Mouse (Mus musculus) layer of hippocampus, postnatal 36 days (tissue): Measurements from ENCODE around the gene Gm17387. TPM values are rescaled to one million over a fixed set of nuclear protein-coding genes. Genes with fewer than 3 reads are reported as not detected.

Experiments
- DNase-seq, 2 experiments: peaks; one replicate each; pipeline ENCODE4 v3.0.0; 2022
- total RNA-seq, 2 experiments: library from RNA; stranded (reverse); gene quantifications; 2 replicates each; pipeline ENCODE4 v1.2.3; 2021

The Gm17387 gene
- total RNA-seq = not detected

DNA sequence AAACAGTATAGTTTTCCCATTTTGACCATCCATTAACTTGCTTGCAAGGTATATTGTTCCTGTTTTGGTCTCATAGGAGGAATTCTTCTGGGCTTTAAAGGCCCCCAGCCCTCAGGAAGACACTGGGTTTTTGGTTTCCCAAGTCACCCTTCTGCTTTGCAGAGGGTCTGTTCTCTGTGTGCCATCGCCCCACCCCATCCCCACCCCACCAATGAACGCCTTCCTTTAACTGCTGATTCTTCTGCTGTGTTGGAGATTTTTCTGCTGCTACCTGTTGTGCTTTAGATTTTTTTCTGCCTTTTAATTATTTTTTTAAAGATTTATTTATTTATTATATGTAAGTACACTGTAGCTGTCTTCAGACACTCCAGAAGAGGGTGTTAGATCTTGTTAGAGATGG lies at the start of gene Gm17387:
Gm17387 (plus strand) TSS at position 301 of the 400 bp plus-strand sequence.
- no peak for DNase-seq

DNA sequence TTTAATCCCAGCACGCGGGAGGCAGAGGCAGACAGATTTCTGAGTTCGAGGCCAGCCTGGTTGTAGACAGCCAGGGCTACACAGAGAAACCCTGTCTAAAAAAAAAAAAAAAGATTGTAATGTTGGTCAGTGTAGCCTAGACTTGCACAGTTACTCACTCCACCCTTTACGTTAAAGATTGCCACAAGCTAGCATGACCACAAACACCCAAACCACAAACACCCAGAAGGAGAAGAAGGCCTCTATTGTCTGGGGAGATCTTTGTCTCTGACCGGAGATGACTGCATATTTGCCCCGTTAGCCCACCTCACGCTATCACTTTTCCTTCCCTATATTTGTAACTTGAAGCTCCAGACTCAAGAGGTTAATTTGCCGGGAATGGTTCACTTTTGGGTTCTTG lies 47.2 kb upstream of the Gm17387 start:
- no peak for DNase-seq

DNA sequence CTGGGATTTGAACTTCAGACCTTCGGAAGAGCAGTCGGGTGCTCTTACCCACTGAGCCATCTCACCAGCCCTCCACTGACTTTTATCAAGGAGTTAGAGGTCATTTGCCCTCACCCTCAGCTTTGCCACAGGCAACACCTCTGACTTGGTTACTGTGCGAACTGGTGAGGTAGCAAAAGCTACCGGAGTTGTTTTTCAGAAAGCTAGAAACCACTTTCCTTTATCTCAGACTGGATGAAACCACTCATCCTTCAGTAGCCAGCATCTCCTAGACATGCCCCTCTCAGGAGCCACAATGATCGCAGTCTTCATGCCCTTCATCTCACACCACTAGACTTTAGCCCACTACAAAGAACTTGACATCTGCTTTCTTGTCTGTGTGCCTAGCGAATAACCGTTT lies 46.0 kb upstream of the Gm17387 start:
- DNase-seq = no peak

DNA sequence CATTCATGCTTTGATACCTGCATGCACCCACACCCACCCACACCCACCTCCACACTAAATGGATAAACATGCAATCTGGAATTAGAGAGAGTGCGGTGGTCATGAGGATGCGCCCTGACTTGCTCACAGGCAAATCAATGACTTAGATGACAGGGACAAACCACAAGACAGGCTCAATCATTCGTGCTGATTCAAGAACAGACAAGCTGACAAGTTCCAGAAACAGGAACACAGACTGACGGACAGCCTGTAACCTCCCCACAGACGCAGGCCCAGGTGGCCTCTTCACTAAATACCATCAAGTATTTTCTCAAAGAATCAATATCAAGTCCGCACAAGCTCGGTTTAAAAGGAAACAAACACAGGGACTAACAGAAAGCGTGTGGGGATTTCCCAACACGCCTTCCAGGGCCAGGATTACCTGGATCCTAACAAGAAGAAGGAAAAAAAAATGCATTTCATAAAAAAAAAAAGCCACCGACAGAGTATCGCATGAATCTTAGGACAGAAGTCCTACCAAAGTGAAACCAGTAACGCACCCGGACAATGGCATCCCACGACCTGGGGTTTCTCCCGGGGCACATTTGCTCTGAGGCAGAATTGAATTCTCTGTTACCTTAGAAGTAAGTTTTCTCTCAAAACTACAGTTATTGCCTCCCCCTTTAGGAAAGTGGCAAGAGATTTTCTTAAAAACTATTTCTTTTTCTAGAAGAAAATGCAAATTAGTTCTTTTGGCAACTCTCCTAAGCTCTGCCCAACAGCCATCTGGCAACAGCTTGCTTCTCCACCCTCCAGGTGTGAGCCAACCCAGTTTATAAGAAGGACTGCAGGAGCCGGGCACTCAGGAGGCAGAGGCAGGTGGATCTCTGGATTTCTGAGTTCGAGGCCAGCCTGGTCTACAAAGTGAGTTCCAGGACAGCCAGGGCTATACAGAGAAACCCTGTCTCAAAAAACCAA lies 41.5 kb upstream of the Gm17387 start:
- DNase-seq = no peak

DNA sequence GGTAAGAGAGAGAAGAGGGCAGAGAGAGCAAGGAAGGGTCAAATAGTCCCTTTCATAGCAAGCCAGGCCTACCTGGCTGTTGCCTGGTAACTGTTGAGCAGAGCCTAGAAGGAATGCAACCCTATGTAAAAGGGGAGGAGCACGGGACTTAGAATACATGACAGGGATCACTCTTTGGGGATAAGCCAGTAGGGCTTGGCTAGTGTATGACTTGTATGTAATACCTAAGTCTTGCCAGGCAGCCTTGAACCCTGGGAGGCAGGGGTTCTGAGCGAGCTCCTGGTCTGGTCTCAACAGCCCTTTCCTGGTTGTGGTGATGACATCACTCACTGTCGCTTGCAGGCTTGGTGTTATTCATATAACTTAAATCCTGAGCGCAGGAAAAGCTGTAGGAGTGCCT lies 39.9 kb upstream of the Gm17387 start:
- DNase-seq = no peak

DNA sequence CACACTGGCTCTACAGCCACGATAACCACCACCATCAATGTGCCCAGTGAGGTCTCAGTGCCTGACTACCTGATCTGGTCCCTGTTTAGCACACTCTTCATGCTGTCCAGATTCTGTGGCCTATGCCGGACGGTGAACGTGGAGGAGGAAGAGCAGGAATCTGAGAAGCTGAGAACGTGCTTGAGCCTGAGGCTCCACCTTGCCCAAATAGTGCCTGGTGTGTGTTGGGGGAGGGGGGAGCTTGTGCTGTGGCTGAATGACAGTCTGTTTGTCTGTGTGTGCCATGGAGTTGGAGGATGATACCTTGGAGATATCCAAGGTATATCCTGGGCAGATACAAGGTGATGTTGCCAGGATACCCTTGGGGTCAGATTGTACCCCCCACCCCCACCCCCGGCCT lies 38.7 kb upstream of the Gm17387 start:
- no peak for DNase-seq

DNA sequence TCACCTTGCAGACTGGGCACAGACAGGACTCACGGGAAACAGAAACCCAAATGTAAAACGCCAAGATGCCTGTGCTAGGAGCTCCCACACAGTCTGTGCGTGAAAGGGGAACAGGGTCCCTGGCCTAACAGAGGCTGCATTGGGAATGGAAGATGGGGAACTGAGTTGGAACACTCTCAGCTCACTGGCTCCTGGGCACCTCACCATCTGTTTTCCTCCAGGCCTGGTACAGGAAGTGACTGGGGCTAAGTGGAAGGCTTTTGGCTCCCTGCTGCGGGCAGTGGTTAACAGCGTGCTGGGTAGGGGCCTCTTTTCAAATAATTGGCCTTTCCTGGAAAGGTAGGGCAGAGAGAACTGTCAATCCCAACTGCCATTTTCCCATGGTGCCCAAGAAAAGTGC lies 38.3 kb upstream of the Gm17387 start:
- no peak for DNase-seq

DNA sequence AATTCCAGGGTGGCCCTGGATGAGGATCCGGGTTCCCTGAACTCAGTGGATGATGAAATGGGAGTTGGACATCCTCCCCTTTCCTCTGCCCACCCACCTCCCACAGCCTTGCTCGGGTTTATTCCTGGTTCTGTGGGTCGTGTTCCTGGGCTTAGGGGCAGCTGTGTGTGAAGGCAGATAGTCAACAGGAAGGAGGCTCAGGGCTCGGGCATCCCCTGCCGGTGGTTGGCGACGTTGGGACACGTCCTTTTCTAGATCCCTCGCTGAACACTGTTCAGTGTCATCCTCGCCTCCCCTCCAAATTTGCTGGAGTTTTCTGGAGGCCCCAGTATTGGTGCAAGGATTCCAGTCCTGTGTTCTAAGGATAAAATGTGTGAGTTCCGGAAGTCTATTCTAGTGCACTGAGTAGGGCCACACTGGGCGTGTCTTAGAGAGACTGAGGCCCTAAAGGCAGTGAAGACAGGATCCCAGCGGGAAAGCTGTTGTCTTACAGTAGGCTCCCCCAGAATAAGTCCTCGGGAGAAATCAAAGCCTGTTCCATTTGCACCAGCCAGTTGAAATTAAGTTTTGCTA lies 37.7 kb upstream of the Gm17387 start:
- DNase-seq = no peak

DNA sequence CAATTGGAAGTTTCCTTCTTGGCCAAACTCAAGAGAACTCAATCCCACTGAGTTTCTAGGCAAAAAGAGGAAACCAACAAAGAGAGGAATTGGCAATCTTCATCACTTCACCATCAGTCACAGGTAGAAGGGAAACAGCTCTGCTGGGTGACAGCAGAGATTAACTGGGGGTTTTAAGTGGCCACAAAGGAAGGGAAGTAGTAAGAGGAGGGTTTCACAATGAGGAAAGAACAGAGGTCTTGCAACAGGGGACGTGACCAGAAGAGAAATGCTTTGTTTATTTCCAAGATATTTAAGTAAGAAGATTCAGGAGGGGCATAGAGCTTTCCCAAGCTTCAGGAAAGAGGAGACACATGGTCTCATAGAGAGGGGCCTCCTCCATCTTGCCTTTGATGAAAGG lies 31.1 kb upstream of the Gm17387 start:
- no peak for DNase-seq

DNA sequence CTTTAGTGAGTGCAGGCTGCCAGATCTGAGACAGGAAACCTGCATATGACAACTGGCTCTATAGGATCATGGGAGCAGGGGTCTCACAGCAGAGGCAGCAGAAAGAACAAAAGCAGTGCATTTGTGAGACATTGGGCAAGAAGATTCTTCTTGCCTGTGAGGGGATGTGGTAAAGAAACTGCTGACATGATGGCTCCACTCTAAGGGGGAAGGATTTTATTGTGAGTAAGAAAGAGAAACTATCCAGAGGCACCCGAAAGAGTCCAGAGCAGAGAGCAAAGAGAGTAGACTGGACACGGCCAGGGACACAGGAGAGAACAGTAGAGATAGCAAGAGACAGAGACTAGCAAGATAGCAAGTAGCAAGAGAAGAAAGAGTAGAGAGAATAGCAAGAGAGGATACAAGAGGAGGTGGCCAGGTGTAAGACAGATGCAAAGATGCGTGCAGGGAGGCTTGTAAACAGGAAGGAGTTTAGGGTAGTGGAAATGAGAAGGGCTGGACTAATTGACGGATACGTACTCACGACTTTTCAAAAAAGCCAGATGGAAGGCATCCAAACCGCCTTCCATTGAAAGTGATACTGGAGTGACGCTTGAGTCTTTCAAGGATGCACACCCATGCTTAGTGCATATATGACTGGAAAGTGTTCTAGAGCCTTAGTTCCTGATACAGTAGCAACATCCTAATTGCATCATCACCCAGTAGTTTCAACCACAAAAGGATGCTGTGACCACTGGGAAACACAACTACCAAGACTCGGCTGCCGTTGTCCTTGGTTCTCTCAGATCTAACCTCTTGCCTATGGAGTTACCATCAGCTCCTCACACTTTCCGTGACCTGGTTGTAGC lies 29.9 kb upstream of the Gm17387 start:
- DNase-seq = no peak

DNA sequence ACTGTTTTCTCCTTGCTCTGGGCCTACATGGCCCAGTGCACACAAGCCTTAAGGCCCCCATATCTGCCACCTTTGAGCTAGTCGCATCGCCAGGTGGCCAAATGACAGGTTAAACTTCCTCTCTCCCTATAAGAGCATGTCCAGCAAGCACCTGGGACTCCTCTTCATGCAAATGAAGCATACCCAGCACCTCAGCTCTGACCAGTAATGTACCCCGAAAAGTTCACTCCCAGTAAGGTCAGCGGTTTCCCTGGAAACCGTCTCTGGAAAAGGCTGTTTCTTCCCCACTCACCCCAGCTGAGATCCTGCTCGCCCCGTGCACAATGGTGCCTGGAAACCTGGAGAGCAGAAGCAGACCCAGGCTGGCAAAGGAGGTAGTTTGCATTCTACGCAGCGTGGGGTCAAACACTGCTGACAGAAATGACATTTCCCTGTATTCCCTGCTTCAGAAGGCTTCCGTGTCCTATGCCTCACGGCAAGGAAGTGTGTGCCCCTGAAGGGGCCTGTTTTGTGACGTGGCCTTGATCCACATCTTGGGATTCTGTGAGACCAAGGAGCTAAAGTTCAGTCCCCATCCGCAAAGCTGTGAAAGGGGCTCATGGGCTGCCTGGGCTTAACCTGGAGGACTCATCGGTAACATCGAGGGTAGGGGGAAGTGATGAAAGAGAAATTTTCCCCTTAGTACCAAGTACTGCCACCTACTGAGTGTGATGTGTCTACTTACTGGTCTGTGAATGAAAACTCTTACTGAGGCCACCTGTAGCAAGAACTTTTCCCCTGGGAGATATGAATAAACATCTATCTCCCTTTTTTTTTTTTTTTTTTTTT lies 27.8 kb upstream of the Gm17387 start:
- DNase-seq = no peak

DNA sequence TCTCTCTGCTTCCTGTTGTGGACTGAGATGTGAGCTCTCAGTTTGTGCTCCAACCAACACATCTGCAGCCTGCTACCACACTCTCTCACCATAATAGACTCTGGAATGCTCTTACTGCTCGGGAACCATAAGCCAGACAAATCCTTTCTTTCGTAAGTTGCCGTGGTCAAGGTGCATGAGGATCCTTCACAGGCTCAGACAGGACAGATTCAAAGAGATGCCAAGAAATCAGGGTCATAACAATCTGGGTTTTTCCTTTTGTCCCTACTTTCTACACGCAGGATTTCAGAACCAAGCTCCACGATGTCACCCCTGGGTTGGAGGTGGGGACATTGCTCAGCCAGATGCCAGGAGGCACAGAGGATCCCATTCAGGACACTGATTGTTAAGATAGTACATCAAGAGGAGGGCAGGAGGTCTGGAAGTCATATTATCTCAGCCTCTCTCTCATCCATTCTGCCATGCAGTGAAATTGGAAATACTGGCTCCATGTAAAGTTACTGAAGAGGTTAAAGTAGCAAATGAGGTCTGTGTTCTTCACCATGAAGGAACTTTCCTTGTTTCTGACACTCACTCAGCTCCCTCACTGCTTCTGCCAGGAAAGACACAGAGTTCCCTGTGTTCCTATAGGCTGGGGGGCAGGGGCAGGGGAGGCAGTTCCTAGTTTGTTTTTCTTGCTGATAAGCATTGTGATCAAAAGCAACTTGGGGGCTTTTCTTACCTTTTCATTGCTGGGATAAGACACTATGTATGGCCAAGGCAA lies 25.5 kb upstream of the Gm17387 start:
- no peak for DNase-seq

DNA sequence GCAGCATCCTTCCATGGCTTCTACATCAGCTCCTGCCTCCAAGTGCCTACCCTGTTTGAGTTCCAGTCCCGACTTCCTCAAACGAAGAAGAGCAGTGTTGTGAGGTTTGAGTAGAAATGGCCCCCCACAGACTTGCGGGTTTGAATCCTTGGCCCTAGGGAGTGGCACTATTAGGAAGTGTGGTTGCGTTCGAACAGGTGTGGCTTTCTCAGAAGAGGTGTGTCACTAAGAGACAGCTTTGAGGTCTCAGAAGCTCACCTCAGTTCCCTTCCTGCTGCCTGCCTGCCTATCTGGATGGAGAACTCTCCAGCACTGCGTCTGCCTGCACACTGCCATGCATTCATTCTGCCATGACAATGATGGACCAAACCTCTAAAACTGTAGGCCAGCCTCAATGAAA lies 22.5 kb upstream of the Gm17387 start:
- DNase-seq = no peak

DNA sequence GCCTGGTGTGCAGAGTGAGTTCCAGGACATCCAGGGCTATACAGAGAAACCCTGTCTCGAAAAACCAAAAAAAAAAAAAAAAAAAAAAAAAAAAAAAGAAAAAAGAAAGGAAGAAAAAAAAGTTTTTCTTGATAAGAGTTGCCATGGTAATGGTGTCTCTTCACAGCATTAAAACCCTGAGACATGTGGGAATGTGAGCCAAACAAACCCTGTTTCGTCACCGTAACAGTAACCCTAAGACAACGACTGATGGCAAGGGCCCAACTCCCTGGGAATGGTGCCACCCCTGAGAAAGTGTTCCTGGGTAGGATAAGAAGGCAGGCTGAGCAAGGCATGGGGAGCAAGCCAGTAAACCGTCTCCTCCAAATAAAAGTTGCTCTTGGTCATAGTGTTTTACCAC lies 22.0 kb upstream of the Gm17387 start:
- DNase-seq = peak in 1 of 2 experiments; percentile 20

DNA sequence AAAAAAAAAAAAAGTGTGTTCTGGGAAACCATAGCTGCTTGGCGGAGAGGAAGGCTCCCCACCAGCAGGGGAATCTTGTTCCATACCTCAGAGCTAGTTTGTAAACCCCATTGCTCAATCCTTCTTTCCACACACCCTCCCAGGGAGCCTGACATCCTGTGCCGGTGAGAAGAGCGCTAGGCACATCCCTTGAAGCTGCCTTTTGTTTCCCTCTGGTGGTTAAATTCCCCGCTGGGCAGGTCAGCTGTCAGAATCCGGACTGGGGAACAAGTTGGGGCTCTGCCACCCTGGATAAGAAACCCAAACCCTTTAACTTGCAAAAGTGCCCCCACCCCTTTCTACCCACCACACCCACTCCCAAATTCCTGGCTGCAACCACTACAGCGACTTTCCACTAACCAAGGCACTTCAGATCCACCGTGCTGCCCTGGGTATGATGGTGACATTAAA lies 20.6 kb upstream of the Gm17387 start:
- no peak for DNase-seq

DNA sequence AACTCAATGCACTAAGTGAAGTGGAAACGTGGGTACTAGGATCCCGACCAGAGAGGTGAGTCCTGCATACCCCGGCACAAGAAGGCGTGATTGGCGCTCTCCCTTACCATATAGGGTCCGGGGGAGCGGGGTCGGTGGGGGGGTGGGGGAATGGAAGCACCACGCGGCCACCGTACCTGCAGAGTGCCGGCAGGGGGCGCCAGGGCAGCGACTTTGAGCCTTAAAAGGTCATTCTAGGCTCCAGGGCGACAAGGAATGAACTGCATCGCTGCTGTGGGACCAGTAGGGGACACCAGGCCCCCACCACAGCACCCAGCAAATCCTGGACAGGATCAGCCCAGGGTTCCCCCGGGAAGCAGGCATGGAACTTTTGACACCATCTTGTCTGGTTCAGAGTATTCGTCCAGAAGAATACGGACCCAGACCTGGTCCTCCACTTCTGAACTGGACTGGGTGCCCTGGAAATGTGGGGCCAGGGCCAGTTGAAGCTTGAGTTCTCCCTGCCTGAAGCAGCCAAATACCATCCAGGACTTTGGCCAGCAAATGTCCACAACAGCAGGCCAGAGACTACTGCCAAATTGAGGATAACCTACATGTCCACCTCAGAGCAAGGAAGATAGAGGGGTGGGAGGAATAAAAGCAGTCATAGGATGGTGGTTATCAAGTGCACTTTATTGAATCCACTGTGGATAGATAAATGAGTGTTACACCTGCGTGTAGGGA lies 19.8 kb upstream of the Gm17387 start:
- DNase-seq = peak; percentile 25 to 42

DNA sequence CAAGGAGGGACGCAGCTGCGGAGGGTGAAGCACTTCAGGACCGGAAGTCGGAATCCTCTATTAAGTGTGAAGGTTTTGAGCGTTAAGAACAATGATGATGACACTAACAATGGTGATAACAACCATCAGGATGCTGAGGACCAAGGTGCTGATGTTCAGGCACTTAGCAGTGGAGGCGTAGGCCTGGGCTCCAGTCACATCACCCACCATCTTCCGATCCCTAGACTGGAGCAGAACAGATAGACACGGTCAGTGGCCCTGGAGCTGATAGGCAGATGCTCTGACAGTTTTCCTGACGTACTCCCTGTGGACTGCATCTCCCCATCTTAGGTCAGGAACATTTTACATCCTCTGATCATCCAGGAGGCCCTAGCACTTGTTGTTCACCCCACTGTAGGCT lies 19.3 kb upstream of the Gm17387 start:
- DNase-seq = no peak

DNA sequence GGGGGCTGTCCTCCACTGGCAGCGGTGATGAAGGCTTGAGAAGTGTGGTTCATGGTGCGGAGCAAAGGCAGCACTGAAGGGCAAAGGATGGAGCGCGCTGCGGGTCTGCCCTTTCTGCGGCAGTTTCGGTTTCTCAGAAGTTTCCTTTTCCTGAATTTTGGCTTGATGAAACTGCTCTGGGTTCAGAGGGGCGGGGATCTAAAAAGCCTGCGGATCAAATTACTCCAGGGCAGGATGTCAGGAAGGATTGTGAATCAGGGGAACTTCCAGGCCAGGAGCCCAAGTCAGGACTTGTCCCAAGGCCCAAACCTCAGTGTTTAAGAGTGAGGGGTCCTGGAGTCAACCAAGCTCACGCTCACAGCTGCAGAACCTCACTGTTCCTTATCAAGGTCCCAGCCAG lies 18.3 kb upstream of the Gm17387 start, which contains the start of gene Ifitm3:
Ifitm3 (minus strand) TSS at position 178 of the 400 bp plus-strand sequence.
- no peak for DNase-seq

DNA sequence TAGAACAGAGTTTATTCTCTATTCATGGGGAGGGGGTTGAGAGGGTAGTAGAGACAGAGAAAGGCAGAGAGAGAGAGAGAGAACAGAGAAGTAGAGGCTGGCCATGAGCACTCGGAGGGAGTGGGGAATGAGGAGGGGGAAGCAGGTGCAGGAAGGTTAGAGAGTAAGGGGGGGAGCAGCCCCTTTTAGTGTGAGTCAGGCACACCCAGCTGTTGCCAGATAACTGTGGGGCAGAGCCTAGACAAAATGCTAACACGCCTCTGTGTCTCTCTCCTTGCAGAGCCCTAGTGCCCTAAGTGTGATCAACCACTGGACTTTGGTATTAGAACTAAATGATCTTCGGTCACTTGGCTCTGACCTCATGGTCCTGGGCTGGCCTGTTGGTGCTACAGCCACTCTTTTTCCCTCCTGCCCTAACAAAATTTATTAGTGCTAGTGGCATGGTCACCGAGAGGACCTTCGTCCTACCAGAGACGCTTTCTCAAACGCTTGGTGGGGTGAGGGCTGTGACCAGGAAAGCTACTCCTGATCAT lies 17.6 kb upstream of the Gm17387 start:
- DNase-seq = no peak
